Mouse (Mus musculus) erythroblast, embryonic 14.5 days (primary cell): ENCODE data around the gene Mrpl54. TPM values are rescaled to one million over a fixed set of nuclear protein-coding genes. Genes with fewer than 3 reads are reported as not detected.
"Not testable (repeated sequence)": the region's sequence is repeated elsewhere in the genome, so short reads cannot be mapped to it uniquely, and the experiment has no call there.

Experiments
- H3K27me3 ChIP-seq: 2 replicates; pipeline ENCODE4 v1.6.1; 2012; ENCODE audit warnings: inconsistent platforms; ENCODE audit not compliant: control insufficient read depth
- H3K36me3 ChIP-seq: 2 replicates; pipeline ENCODE4 v1.6.1; 2012; ENCODE audit warnings: mild to moderate bottlenecking, inconsistent platforms; ENCODE audit not compliant: control insufficient read depth
- H3K4me1 ChIP-seq: 2 replicates; pipeline ENCODE4 v1.6.1; 2012; ENCODE audit warnings: inconsistent platforms; ENCODE audit not compliant: control insufficient read depth
- H3K4me3 ChIP-seq: replicated peaks from 2 replicates; pipeline ENCODE3; 2012; ENCODE audit warnings: moderate library complexity, mild to moderate bottlenecking, inconsistent platforms
- H3K9me3 ChIP-seq: 2 replicates; pipeline ENCODE4 v1.6.1; 2012; ENCODE audit warnings: low read length, inconsistent platforms, mixed read lengths; ENCODE audit not compliant: control insufficient read depth
- GATA1 ChIP-seq: IDR thresholded peaks from 2 replicates; pipeline ENCODE4 v1.6.1; 2012; ENCODE audit warnings: low read length, inconsistent platforms, mixed read lengths
- TAL1 ChIP-seq: IDR thresholded peaks from 3 replicates; pipeline ENCODE4 v1.6.1; 2012; ENCODE audit warnings: low read length, inconsistent platforms, mixed read lengths
- polyA plus RNA-seq: library from polyadenylated mRNA; stranded (reverse); fragments of >175 nt; gene quantifications from 2 replicates; pipeline ENCODE4 v1.2.3, GENCODE M21; 2012

Gene Mrpl54
- polyA plus RNA-seq, 1 experiment = 43.8 TPM

GRCm38 (mm10) chr10:81236471-81237268, 30.1 kb downstream of the Mrpl54 start:
- H3K4me3 ChIP-seq = no peak overlapping the region
- H3K4me1 ChIP-seq = peaks cover 19% of the 10 kb centered on the region
- no peaks in the 10 kb centered on the region for H3K36me3 ChIP-seq
- no peaks in the 10 kb centered on the region for H3K9me3 ChIP-seq
- TF ChIP-seq TAL1 = no peak
- TF ChIP-seq GATA1 = no peak
- peaks cover 54% of the 10 kb centered on the region for H3K27me3 ChIP-seq

GRCm38 (mm10) chr10:81234206-81234605, 32.5 kb downstream of the Mrpl54 start:
- Histone ChIP-seq H3K4me3 (no peak overlapping the region), H3K4me1 (peaks cover 25% of the 10 kb centered on the region), H3K27me3 (peaks cover 54% of the 10 kb centered on the region), H3K36me3 (no peaks in the 10 kb centered on the region), H3K9me3 (0 out of 2 replicates have a peak, but pooled peaks cover 2% of the 10 kb centered on the region)
- TF ChIP-seq GATA1 (no peak), TAL1 (no peak)

DNA sequence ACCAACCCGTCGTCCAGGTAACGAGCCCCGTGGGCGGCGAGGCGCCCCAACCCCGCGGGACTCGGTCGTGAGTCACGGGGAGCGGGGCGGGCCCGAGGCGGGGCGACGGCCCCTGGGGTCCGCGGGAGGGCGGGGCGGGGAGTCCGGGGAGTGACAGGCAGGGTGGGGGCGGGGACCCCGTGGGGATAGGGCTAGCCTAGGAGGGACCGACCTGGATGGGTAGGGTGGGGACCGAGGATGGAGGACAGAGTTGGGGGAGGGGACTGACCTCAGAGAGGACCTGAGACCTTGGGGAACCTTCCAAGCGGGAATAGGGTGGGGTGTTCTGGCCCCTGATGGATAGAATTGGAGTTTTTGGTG, 33.5 kb downstream of the Mrpl54 start:
- Histone ChIP-seq H3K4me3 (peak overlapping the region; percentile 72), H3K9me3 (0 out of 2 replicates have a peak, but pooled peaks cover 2% of the 10 kb centered on the region), H3K4me1 (peaks cover 25% of the 10 kb centered on the region), H3K36me3 (no peaks in the 10 kb centered on the region), H3K27me3 (peaks cover 56% of the 10 kb centered on the region)
- TF ChIP-seq TAL1 (no peak), GATA1 (no peak)

DNA sequence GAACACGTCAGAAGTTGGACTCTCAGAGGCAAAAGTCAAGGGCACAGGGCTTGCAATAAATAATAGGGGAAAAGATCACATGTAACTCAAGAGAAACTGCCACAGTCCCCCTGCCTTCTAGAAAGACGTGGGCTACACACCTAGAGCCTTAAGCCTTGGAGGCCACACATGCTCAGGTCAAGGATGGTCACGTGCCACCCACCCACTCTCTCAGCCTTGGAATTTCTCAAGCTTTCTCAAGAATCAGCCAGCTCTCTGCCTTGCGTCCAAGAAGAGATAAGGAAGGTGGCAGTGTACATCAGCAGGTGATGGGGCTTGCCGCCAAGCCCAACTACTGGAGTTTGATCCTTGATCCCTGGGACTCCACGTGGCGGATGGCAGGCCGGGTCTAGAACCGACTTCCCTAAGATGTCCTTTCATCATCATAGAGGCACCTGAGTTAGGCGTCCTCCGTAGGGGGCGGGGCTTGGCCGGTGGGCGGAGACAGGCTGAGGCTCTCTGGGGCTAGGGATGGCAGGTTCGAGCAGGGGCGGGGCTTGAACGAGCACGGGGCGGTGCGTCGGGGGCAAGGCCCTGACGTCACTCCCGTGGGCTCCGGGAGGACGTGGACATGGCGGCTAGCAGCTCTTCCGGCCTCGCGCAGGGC, 34.0 kb downstream of the Mrpl54 start, which contains the start of gene Zfr2:
Zfr2 (plus strand) TSS at position 576 of the 646 bp plus-strand sequence.
- Histone ChIP-seq H3K27me3 (peaks cover 56% of the 10 kb centered on the region), H3K9me3 (0 out of 2 replicates have a peak, but pooled peaks cover 2% of the 10 kb centered on the region), H3K36me3 (no peaks in the 10 kb centered on the region), H3K4me1 (peaks cover 22% of the 10 kb centered on the region), H3K4me3 (peak within 1 kb of the TSS; percentile 72)
- TF ChIP-seq TAL1 = no peak
- no peak for TF ChIP-seq GATA1

DNA sequence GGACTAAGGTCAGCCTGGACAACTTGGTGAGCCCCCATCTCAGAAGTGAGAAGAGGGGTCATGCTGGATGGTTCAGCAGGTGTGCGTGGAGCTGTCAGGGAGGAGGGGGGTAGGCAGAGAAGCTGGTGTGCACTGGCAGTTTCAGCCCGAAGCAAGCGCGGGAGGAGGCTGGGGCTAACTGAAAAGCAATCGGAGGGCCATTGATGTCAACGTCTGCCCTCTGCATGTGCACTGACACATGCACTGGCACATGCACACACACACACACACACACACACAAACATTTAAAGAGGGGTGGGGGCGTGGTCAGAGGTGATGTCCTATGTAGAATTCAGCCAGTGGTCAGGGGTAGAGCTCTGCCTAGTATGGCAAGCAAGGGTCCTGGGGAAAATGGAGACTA, 35.3 kb downstream of the Mrpl54 start:
- TF ChIP-seq GATA1 = no peak
- no peak for TF ChIP-seq TAL1
- Histone ChIP-seq H3K36me3 (no peaks in the 10 kb centered on the region), H3K4me3 (no peak overlapping the region), H3K9me3 (0 out of 2 replicates have a peak, but pooled peaks cover 2% of the 10 kb centered on the region), H3K4me1 (peaks cover 21% of the 10 kb centered on the region), H3K27me3 (peaks cover 54% of the 10 kb centered on the region)

GRCm38 (mm10) chr10:81230438-81231332, 36.0 kb downstream of the Mrpl54 start, which contains the start of gene Atcay:
TSS of gene Atcay (minus strand) at chr10:81230833.
- 0 out of 2 replicates have a peak, but pooled peaks cover 2% of the 10 kb centered on the region for H3K9me3 ChIP-seq
- no peaks in the 10 kb centered on the region for H3K36me3 ChIP-seq
- H3K27me3 ChIP-seq = peaks cover 54% of the 10 kb centered on the region
- no peak within 1 kb of the TSS for H3K4me3 ChIP-seq
- H3K4me1 ChIP-seq = peaks cover 21% of the 10 kb centered on the region
- TF ChIP-seq TAL1 = no peak
- no peak for TF ChIP-seq GATA1

DNA sequence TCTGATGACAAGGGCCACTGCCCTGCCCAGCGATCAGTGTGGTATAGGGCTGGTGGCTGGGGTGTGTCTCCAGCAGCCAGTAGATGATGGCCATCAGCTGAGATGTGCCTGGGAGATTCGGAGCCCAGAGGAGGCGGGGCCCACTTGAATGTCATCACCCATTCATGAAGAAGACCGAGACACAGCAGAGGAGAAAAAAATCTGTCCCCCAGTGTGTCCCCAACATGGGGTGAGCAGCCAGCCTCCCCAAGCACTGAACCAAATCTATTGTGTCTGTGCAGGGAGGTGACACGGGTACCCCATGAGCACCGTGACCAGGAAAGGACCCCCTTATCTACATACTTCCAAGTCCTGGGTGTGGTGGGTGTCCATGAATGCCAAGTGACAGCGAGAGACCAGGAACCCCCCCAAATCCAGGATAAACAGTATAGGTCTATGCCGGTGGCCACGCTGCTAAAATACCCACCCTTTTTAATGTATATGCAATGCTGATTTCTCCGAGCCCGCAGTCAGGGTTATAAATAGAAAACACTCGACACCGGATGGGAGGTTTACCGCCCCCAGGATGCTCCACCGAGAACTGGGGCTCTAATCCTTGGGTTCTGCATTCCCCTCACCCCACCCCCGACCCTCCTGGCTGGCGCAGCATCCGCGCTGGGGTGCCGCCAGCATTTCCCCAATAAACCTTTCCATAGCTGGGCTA, 36.8 kb downstream of the Mrpl54 start:
- Histone ChIP-seq H3K9me3 (0 out of 2 replicates have a peak, but pooled peaks cover 2% of the 10 kb centered on the region), H3K36me3 (no peaks in the 10 kb centered on the region), H3K27me3 (peaks cover 54% of the 10 kb centered on the region), H3K4me3 (no peak overlapping the region), H3K4me1 (peaks cover 21% of the 10 kb centered on the region)
- TF ChIP-seq TAL1 (no peak), GATA1 (no peak)

GRCm38 (mm10) chr10:81223731-81224130, 43.0 kb downstream of the Mrpl54 start:
- H3K36me3 ChIP-seq, H3K4me3 ChIP-seq, H3K9me3 ChIP-seq, H3K4me1 ChIP-seq: not testable (repeated sequence)
- H3K27me3 ChIP-seq = peaks cover 16% of the 10 kb centered on the region
